Mouse (Mus musculus) ES-Bruce4 (cell line): Measurements from ENCODE around the gene Sympk.

Experiments
- CTCF ChIP-seq: IDR thresholded peaks from one replicate; pipeline ENCODE4 v1.8.1; 2011; ENCODE audit warnings: low read depth, low read length
- EP300 ChIP-seq: IDR thresholded peaks from 2 replicates; pipeline ENCODE4 v1.6.1; 2011; ENCODE audit warnings: low read depth, low read length; ENCODE audit not compliant: insufficient read depth
- POLR2A ChIP-seq: IDR thresholded peaks from one replicate; pipeline ENCODE4 v1.8.1; 2011; ENCODE audit warnings: low read length; ENCODE audit not compliant: insufficient read depth

GRCm38 (mm10) chr7:19080451-19080950 lies 56.3 kb downstream of the Sympk start:
- no peak for TF ChIP-seq CTCF
- no peak for TF ChIP-seq POLR2A
- TF ChIP-seq EP300: no peak
